Mouse (Mus musculus) liver, embryonic 12.5 days (tissue): Measurements from ENCODE around the gene Elavl1. TPM values are rescaled to one million over a fixed set of nuclear protein-coding genes. Genes with fewer than 3 reads are reported as not detected.

ENCODE experiments used
- ATAC-seq: fragments of 200-750 bp; cut with Nextera tagmentation; 2 replicates; pipeline ENCODE4 v1.8.0; 2017; ENCODE audit warnings: moderate number of reproducible peaks, mild to moderate bottlenecking, moderate library complexity
- H3K27ac ChIP-seq: fragments of 300-500 bp; sonication (generic); 2 replicates; pipeline ENCODE4 v1.5.1; 2016; ENCODE audit warnings: mild to moderate bottlenecking
- H3K27me3 ChIP-seq: fragments of 300-500 bp; sonication (generic); replicated peaks from 2 replicates; pipeline ENCODE4 v1.6.1; 2016; ENCODE audit warnings: mild to moderate bottlenecking, moderate library complexity
- H3K36me3 ChIP-seq: fragments of 300-500 bp; sonication (generic); 2 replicates; pipeline ENCODE4 v1.6.1; 2016; ENCODE audit warnings: mild to moderate bottlenecking, moderate library complexity
- H3K4me1 ChIP-seq: fragments of 300-500 bp; sonication (generic); 2 replicates; pipeline ENCODE4 v1.6.1; 2016
- H3K4me2 ChIP-seq: fragments of 300-500 bp; sonication (generic); 2 replicates; pipeline ENCODE4 v1.6.1; 2016; ENCODE audit warnings: mild to moderate bottlenecking, moderate library complexity
- H3K4me3 ChIP-seq: fragments of 300-500 bp; sonication (generic); 2 replicates; pipeline ENCODE4 v1.5.1; 2016; ENCODE audit warnings: mild to moderate bottlenecking, moderate library complexity
- H3K9ac ChIP-seq: fragments of 300-500 bp; sonication (generic); 2 replicates; pipeline ENCODE4 v1.6.1; 2016; ENCODE audit warnings: mild to moderate bottlenecking, moderate library complexity
- H3K9me3 ChIP-seq: fragments of 300-500 bp; sonication (generic); replicated peaks from 2 replicates; pipeline ENCODE4 v1.6.1; 2016; ENCODE audit warnings: mild to moderate bottlenecking, moderate library complexity
- WGBS: fragments of 180-500 bp; shearing (Covaris S2); methylation state at CpG from one replicate; pipeline ENCODE4 v1.1.7; 2016; ENCODE audit not compliant: insufficient replicate concordance; 5-methylcytosine and 5-hydroxymethylcytosine counted together
- polyA plus RNA-seq: library from polyadenylated mRNA; unstranded; fragments of >200 nt; fragmentation: Nextera tagmentation; extraction: Ambion mirVana; gene quantifications from 2 replicates; pipeline ENCODE4 v1.2.1, GENCODE M21; 2016

Elavl1 gene
- polyA plus RNA-seq, 1 experiment from 2014 or later: 215 TPM

DNA sequence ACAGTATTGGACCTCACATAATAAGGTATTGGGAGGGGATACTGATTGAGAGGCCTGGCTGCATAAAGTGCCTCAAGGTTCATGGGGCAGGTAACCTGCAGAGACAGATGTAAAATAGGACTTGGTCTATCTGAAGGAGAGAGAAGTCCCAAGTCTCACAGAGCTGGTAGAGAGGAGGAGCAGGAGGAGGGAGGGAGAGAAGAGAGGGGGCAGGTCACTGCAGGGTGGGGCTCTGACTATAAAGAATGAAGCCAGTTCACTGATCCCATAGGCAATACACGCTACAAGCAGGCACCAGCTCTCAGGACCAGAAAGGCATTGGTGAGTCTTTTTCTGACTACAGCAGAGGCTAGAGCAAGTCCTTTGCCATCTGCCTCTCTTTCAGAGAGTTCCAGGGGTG is 24.1 kb upstream of the Elavl1 start:
- Histone ChIP-seq H3K27ac (no peak overlapping the region), H3K9ac (no peak overlapping the region), H3K27me3 (no peaks in the 10 kb centered on the region), H3K4me1 (no peaks in the 10 kb centered on the region), H3K36me3 (no peaks in the 10 kb centered on the region), H3K4me2 (no peak overlapping the region), H3K9me3 (no peaks in the 10 kb centered on the region), H3K4me3 (no peak overlapping the region)
- ATAC-seq: no peak
- 53% methylated on average over 1 of the region's 1 CpGs for WGBS

DNA sequence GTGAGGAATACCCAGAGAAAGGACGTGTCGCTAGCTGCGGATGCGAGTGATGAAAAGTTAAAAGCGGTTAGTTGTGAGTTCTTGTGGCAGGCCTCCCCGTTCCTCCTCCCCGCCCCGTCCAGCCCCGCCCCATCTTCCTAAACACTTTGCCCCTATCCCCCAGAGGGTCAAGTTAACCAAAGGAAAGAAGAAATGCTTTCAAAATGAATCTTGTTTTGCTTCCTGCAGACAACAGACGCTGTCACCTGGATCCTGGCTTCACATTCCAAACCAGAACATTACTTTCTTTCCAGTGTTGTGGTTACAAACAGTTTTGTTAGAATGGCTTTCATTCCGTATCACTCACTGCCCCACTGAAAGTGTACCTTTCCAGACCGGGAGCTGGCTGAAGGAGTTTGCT is 23.1 kb upstream of the Elavl1 start:
- no peaks in the 10 kb centered on the region for H3K27me3 ChIP-seq
- no peak overlapping the region for H3K27ac ChIP-seq
- no peaks in the 10 kb centered on the region for H3K36me3 ChIP-seq
- no peaks in the 10 kb centered on the region for H3K9me3 ChIP-seq
- WGBS: 43% methylated on average over 12 of the region's 12 CpGs
- no peak overlapping the region for H3K4me3 ChIP-seq
- no peak overlapping the region for H3K9ac ChIP-seq
- no peak overlapping the region for H3K4me2 ChIP-seq
- no peaks in the 10 kb centered on the region for H3K4me1 ChIP-seq
- no peak for ATAC-seq

DNA sequence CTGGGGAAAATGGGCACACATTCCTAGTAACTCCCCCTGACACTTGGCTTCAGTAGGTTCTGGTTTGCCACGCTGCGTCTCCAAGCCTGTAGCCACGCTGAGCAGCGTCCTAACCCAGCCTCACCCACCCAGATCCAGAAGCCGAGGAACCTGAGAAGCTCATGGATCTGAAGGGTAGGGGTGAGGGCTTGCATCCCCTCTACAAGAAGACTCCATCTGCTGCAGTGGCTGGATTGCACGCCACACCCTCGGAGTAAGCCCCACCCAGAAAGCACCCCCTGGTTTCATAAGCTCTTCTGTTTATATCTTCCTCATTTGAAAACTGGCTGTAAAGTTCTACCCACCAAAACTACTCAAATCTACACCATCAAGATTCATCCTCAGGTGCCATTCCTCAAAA is 22.4 kb upstream of the Elavl1 start:
- WGBS: 56% methylated on average over 7 of the region's 7 CpGs
- Histone ChIP-seq H3K27me3 (no peaks in the 10 kb centered on the region), H3K4me1 (no peaks in the 10 kb centered on the region), H3K4me2 (no peak overlapping the region), H3K9me3 (no peaks in the 10 kb centered on the region), H3K36me3 (no peaks in the 10 kb centered on the region), H3K27ac (no peak overlapping the region), H3K9ac (no peak overlapping the region), H3K4me3 (no peak overlapping the region)
- ATAC-seq: no peak

DNA sequence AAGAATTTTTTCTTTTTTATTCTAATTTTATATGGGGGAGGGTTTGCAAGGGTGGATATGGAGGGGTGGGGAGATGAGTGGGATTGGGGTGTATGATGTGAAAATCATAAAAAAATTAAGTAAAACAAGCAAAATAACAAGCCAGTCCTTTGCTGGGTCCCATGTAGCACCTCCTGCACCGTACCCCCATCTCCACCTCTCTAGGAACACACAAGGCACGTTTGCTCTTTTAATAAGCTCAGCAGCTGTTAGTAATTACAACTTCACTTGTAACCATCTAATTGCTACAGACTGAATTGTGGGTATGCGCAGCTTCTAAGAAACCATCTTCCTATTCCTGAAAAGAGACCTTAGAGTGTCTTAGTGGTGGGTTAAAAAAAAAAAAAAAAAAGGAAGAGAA is 15.0 kb upstream of the Elavl1 start:
- Histone ChIP-seq H3K27ac (no peak overlapping the region), H3K36me3 (peaks cover 44% of the 10 kb centered on the region), H3K4me2 (no peak overlapping the region), H3K27me3 (no peaks in the 10 kb centered on the region), H3K4me3 (no peak overlapping the region), H3K9ac (no peak overlapping the region), H3K4me1 (no peaks in the 10 kb centered on the region), H3K9me3 (no peaks in the 10 kb centered on the region)
- no peak for ATAC-seq
- 71% methylated on average over 3 of the region's 3 CpGs for WGBS

DNA sequence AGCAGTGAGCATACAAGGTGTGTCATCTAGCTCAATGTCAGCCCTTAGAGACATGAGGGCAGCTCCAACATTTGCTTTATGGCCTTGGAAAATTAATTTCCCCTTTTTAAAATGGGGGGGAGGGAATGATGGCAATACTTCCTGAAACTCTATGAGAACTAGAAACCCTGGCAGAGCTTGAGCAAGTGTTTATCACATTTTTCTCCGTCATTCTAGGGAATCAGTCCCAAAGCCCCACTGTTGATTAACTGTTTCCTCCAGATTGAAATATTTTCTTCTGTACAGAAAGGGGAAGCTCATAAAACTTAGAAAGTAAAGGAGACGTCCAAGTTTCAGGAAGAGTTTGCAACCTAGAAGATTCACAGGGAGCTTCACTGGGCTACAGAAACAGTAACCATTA is 10.5 kb upstream of the Elavl1 start:
- no peak overlapping the region for H3K4me2 ChIP-seq
- ATAC-seq: no peak
- 69% methylated on average over 2 of the region's 2 CpGs for WGBS
- H3K36me3 ChIP-seq: peaks cover 87% of the 10 kb centered on the region
- no peaks in the 10 kb centered on the region for H3K9me3 ChIP-seq
- no peak overlapping the region for H3K27ac ChIP-seq
- H3K27me3 ChIP-seq: no peaks in the 10 kb centered on the region
- no peak overlapping the region for H3K4me3 ChIP-seq
- no peak overlapping the region for H3K9ac ChIP-seq
- no peaks in the 10 kb centered on the region for H3K4me1 ChIP-seq

DNA sequence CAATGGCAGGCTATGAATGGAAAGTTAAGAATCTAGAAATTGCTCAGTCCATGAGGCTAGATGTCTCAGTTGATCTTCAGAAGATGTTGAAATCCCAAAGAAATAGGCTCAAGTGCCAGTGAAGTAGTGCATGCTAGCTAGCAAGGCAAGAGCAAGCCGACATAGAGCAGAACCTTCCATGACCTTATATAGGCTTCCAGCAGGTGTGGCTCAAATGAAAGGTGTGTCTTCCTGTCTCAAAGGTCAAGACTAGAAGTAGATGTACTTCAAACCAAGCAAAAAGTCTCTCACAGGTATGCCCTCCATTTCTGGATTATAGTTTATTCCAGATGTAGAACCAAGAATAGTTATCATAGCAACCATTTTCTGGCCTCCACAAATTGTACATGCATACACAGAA is 8.8 kb upstream of the Elavl1 start:
- no peak overlapping the region for H3K4me3 ChIP-seq
- WGBS: 86% methylated on average over 1 of the region's 1 CpGs
- ATAC-seq: no peak

DNA sequence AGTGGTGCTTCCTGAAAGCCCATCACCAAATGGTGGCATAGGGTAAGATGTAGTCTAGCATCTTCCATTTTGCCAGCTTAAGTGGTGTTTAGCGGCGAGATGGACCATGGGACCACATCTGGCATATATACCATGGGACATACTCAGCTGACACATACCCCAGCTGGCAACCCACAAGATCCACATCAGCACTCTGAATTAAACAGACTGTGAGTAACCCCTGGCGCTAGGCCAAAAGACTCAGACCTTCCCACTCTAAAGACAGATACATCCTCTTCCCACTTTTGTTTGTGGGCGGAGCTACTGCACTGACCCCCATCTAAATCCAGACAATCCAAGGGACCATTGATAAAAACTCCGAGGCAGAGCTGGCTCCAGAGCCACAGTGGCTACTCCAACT is 3.8 kb upstream of the Elavl1 start:
- Histone ChIP-seq H3K4me2 (no peak overlapping the region), H3K27me3 (no peaks in the 10 kb centered on the region), H3K27ac (no peak overlapping the region), H3K9ac (no peak overlapping the region), H3K36me3 (peaks cover 76% of the 10 kb centered on the region), H3K4me1 (peaks cover 26% of the 10 kb centered on the region), H3K4me3 (no peak overlapping the region), H3K9me3 (no peaks in the 10 kb centered on the region)
- 91% methylated on average over 5 of the region's 5 CpGs for WGBS
- ATAC-seq: no peak

More for the DNA sequence above, 8.8 kb upstream of the Elavl1 start:
- peaks cover 96% of the 10 kb centered on the region for H3K36me3 ChIP-seq
- H3K27ac ChIP-seq: no peak overlapping the region
- H3K9ac ChIP-seq: no peak overlapping the region
- peaks cover 6% of the 10 kb centered on the region; the same call in 1 of the 2 replicates for H3K4me1 ChIP-seq
- no peaks in the 10 kb centered on the region for H3K27me3 ChIP-seq
- H3K4me2 ChIP-seq: no peak overlapping the region
- H3K9me3 ChIP-seq: no peaks in the 10 kb centered on the region

DNA sequence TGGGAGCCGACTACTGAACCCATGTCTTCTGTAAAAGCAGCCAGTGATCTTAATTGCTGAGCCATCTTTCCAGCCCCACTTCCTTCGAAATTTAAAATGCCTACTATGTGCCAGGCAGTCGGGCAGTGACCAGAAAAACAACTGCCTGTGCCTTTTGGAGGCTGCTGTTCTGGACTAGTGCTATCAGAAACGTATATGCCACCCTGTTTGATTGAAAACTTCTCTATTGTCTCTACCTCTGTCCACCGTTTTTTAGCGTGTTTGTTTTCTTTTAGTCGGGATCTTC is 481 bp upstream of the Elavl1 start:
- WGBS: 23% methylated on average over 7 of the region's 7 CpGs
- no peaks in the 10 kb centered on the region for H3K9me3 ChIP-seq
- no peaks in the 10 kb centered on the region for H3K27me3 ChIP-seq
- peak overlapping the region; percentile 98 for H3K9ac ChIP-seq
- ATAC-seq: no peak
- peak overlapping the region; percentile 95 for H3K4me3 ChIP-seq
- H3K36me3 ChIP-seq: peaks cover 66% of the 10 kb centered on the region
- H3K4me2 ChIP-seq: peak overlapping the region; percentile 80
- peak overlapping the region; percentile 87 for H3K27ac ChIP-seq
- H3K4me1 ChIP-seq: peaks cover 59% of the 10 kb centered on the region

DNA sequence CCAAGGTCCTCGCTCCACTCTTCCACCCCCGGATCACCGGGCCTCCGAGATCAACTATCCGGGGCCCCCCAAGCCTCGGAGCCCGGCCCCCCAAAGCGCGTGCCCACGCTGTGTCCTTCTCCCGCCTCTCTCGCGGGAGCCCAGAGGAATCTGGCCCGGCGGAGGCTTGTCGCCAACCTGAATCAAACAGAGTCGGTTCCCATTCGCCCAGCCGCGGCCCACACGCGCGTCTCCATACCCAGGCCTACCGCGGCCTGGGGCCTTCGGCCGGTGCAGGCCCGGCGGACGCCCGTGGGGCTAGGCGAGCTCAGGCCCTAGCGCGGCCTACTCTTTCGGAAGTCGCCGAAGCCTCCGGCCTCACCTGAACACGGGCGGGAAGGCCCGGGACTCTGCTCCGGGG is 688 bp downstream of the Elavl1 start:
- peak overlapping the region; percentile 87 for H3K27ac ChIP-seq
- H3K36me3 ChIP-seq: peaks cover 66% of the 10 kb centered on the region
- H3K9me3 ChIP-seq: no peaks in the 10 kb centered on the region
- peak overlapping the region; percentile 98 for H3K9ac ChIP-seq
- H3K4me2 ChIP-seq: peak overlapping the region; percentile 80
- peaks cover 66% of the 10 kb centered on the region for H3K4me1 ChIP-seq
- peak overlapping the region; percentile 95 for H3K4me3 ChIP-seq
- peak; percentile 63 for ATAC-seq
- H3K27me3 ChIP-seq: no peaks in the 10 kb centered on the region
- under 1% methylated on average over 42 of the region's 42 CpGs for WGBS

DNA sequence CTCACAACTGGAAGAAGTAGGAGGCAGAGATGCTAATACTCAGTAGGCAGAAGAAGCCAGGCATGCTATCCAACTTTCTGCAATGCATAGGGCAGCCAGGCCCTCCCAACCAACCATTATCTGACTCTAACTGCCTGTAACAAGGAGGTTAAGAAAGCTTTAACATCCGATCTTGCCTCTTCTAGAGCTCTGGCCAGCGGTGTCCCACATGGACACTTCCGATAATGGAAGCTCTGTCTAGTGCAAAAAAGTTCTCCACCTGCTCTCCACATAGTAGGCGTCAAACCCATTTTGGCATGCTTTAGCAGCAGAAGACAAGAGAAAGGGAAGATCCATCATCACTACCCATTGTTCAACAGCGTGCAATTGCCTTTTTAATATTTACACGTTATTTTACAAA is 1.3 kb downstream of the Elavl1 start:
- Histone ChIP-seq H3K9me3 (no peaks in the 10 kb centered on the region), H3K27ac (peak overlapping the region; percentile 87), H3K27me3 (no peaks in the 10 kb centered on the region), H3K4me3 (peak overlapping the region; percentile 95), H3K4me2 (peak overlapping the region; percentile 80), H3K4me1 (peaks cover 71% of the 10 kb centered on the region), H3K9ac (peak overlapping the region; percentile 98), H3K36me3 (peaks cover 66% of the 10 kb centered on the region)
- ATAC-seq: no peak
- WGBS: 3% methylated on average over 6 of the region's 6 CpGs

DNA sequence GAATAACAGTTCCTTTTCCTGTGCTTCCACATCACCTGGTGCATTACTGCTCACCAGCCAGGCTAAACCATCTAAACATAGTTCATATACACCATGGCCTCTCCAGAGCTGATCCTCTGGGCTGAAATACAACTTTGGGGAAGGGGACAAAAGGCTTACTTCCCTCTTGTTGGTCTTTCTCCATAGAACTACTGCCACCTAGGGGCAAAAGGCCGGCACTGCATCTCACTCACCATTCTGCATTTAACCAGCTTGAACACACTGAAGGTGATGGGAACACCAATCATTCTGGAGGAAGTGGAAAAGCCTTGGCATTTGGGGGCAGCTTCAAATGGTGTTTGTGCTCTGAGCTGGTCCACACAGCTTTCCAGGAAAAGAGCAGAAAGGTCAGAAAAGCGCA is 2.7 kb downstream of the Elavl1 start:
- H3K4me1 ChIP-seq: peaks cover 77% of the 10 kb centered on the region
- H3K36me3 ChIP-seq: peaks cover 57% of the 10 kb centered on the region
- H3K9ac ChIP-seq: no peak overlapping the region
- H3K4me2 ChIP-seq: peak overlapping the region; percentile 80
- no peaks in the 10 kb centered on the region for H3K9me3 ChIP-seq
- H3K4me3 ChIP-seq: peak overlapping the region; percentile 95; the same call in 1 of the 2 replicates
- 28% methylated on average over 2 of the region's 2 CpGs for WGBS
- no peaks in the 10 kb centered on the region for H3K27me3 ChIP-seq
- ATAC-seq: no peak
- peak overlapping the region; percentile 17; the same call in 1 of the 2 replicates for H3K27ac ChIP-seq

DNA sequence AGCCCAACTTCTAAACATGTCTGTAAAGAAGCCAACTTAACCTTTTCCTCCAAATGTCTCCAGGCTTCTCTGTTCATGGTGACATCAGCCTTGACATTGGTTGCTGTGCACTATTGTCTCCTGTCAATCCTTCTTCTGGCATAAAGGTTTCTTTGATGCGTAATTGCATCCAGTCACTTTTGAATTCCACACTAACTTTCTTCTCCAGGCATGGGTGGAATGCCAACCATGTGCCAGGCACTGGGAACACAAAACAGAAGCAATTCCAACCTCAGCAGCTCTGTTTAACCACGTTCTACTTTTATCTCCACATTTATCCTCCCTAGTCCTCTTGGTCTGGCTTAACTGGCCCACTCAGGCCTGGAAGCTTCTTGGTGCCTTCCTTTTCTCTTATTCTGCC is 4.2 kb downstream of the Elavl1 start:
- no peak overlapping the region for H3K27ac ChIP-seq
- no peaks in the 10 kb centered on the region for H3K27me3 ChIP-seq
- H3K4me3 ChIP-seq: no peak overlapping the region
- no peak overlapping the region for H3K9ac ChIP-seq
- 65% methylated on average over 2 of the region's 2 CpGs for WGBS
- H3K4me2 ChIP-seq: no peak overlapping the region
- H3K36me3 ChIP-seq: peaks cover 46% of the 10 kb centered on the region
- ATAC-seq: no peak
- H3K4me1 ChIP-seq: peaks cover 68% of the 10 kb centered on the region
- no peaks in the 10 kb centered on the region for H3K9me3 ChIP-seq

DNA sequence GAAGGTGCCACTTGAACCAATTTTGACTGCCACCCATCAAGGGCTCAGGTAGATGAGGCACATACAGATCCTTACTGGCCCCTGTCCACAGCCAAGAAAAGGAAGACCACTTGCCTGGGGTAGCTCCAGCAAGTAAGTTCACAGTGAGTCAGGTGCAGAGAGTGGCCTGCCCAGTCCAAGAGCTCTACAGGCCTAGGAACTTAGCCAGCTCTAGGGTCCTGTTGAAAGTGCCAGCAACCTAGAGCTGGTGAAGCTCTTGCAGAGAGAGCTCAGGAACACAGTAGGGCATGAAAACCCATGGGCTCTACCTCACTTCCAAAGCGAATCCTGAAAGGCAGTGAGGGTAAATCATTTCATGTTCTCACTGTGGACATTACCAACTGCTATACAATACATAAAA is 4.8 kb downstream of the Elavl1 start:
- ATAC-seq: no peak
- Histone ChIP-seq H3K9me3 (no peaks in the 10 kb centered on the region), H3K4me2 (no peak overlapping the region), H3K27ac (no peak overlapping the region), H3K4me3 (no peak overlapping the region), H3K36me3 (peaks cover 46% of the 10 kb centered on the region), H3K9ac (no peak overlapping the region), H3K27me3 (no peaks in the 10 kb centered on the region), H3K4me1 (peaks cover 65% of the 10 kb centered on the region)
- WGBS: 87% methylated on average over 1 of the region's 1 CpGs
